Mouse (Mus musculus): ENCODE results near the gene Lrp3. TPM values are rescaled to one million over a fixed set of nuclear protein-coding genes. Genes with fewer than 3 reads are reported as not detected.

The Lrp3 gene
- polyA plus RNA-seq (2017; shearing (Covaris generic)): 1 to 10 TPM in 1 of 2 experiments, not detected in 1; 7.6 TPM

DNA sequence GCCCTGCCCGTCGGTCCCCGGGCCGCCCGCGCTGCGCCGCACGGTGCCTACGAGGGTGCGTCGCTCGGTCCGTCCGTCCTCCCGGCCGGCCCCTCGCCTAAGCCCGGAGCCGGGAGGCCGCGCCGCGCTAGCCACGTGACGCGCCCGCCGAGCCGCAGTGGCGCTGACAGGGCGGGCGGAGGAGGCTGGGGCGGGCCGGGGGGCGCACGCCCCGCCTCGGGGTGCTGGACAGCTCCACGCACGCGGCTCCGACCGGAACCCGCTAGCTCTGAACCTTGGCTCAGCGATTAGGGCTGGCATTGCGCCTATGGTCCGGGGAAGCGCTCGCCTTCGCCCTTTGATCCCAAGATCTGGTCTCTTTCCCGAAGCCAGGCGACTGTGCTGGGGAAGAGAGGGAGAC, at the start of gene Lrp3:
Lrp3 (minus strand) TSS at position 274 of the 400 bp plus-strand sequence.

DNA sequence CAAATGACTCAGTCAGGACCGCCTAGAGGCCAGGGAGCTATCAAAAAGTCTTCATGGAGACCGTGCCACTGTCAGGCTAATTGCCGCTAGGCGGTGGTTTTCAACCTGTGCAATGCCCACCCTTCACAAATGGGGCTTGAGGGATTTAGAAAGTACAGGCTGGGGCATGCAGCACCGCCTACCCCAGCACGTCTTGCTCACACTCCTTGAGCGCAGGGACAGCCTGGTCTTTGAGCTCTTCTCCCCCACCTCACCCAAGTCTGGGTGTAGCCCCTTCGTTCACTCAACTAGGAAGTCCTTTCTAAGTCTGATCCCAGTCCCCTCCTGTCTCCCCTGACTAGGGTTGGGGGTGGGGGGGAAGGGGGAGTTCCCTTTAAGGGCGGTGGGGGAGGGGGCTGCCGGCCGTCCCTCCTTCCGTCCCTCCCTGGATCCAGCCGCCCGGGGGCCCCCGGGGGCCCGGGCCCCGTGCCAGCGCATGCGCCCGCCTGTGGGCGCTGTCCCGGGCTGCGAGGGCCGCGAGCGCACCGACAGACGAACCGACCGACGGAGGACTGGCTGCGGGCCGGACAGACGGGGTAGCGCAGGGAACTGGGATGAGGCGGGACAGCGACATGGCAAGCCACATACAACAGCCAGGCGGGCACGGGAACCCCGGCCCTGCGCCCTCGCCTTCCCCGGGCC, 29.3 kb downstream of the Lrp3 start, which contains the start of gene Slc7a10:
Slc7a10 (plus strand) TSS at position 497 of the 681 bp plus-strand sequence.

Other genes starting within 250 kb of the Lrp3 start
- 10 to 100 TPM; 28.6 to 36.0 TPM for gene Cebpg, start 158.9 kb downstream of the Lrp3 start, polyA plus RNA-seq (2017; shearing (Covaris generic))
- gene Cebpa, start 96.2 kb downstream of the Lrp3 start, polyA plus RNA-seq (2017; shearing (Covaris generic)): 1 to 10 TPM in 1 of 2 experiments, under 1 TPM in 1; 0.38 to 6.2 TPM
- gene Slc7a10, start 29.1 kb downstream of the Lrp3 start, polyA plus RNA-seq (2017; shearing (Covaris generic)): 10 to 100 TPM in 1 of 2 experiments, not detected in 1; 26.5 TPM
- 10 to 100 TPM; 20.4 to 21.6 TPM for gene Gpatch1, start 102.9 kb upstream of the Lrp3 start, polyA plus RNA-seq (2017; shearing (Covaris generic))
- gene Rhpn2, start 118.7 kb upstream of the Lrp3 start, polyA plus RNA-seq (2017; shearing (Covaris generic)): under 1 TPM; 0.66 to 0.95 TPM
- gene Faap24, start 181.3 kb upstream of the Lrp3 start, polyA plus RNA-seq (2017; shearing (Covaris generic)): 10 to 100 TPM; 23.8 to 28.5 TPM
- 10 to 100 TPM; 14.2 to 14.9 TPM for gene Cep89, start 181.5 kb upstream of the Lrp3 start, polyA plus RNA-seq (2017; shearing (Covaris generic))
- gene Slc7a9, start 233.3 kb upstream of the Lrp3 start, polyA plus RNA-seq (2017; shearing (Covaris generic)): not detected